Mouse (Mus musculus) embryonic facial prominence, embryonic 14.5 days (tissue): ENCODE data around the gene Zfp326. TPM values are rescaled to one million over a fixed set of nuclear protein-coding genes. Genes with fewer than 3 reads are reported as not detected.
"Not testable (repeated sequence)": the region's sequence is repeated elsewhere in the genome, so short reads cannot be mapped to it uniquely, and the experiment has no call there.

Experiments
- ATAC-seq: fragments of 200-750 bp; cut with Nextera tagmentation; 2 replicates; pipeline ENCODE4 v1.8.0; 2017; ENCODE audit warnings: low read depth, moderate number of reproducible peaks, moderate TSS enrichment
- DNase-seq: peaks from one replicate; pipeline ENCODE4 v3.0.0-alpha.2; 2015; ENCODE audit warnings: low spot score
- H3K27ac ChIP-seq: fragments of 300-500 bp; sonication (generic); replicated peaks from 2 replicates; pipeline ENCODE4 v1.5.1; 2014; ENCODE audit warnings: low read depth, mild to moderate bottlenecking, low read length, moderate library complexity
- H3K27me3 ChIP-seq: fragments of 300-500 bp; sonication (generic); replicated peaks from 2 replicates; pipeline ENCODE4 v1.6.1; 2014; ENCODE audit warnings: low read length; ENCODE audit not compliant: control insufficient read depth, insufficient read depth
- H3K36me3 ChIP-seq: fragments of 300-500 bp; sonication (generic); 2 replicates; pipeline ENCODE4 v1.6.1; 2014; ENCODE audit warnings: low read length, mixed read lengths; ENCODE audit not compliant: control insufficient read depth, insufficient read depth
- H3K4me1 ChIP-seq: fragments of 300-500 bp; sonication (generic); 2 replicates; pipeline ENCODE4 v1.6.1; 2014; ENCODE audit warnings: antibody characterized with exemption, low read length; ENCODE audit not compliant: control insufficient read depth, insufficient read depth
- H3K4me2 ChIP-seq: fragments of 300-500 bp; sonication (generic); 2 replicates; pipeline ENCODE4 v1.6.1; 2014; ENCODE audit warnings: low read depth, mild to moderate bottlenecking, low read length, moderate library complexity, mixed read lengths
- H3K4me3 ChIP-seq: fragments of 300-500 bp; sonication (generic); 2 replicates; pipeline ENCODE4 v1.5.1; 2014; ENCODE audit warnings: low read depth, mild to moderate bottlenecking, low read length
- H3K9ac ChIP-seq: fragments of 300-500 bp; sonication (generic); 2 replicates; pipeline ENCODE4 v1.6.1; 2014; ENCODE audit warnings: low read depth, mild to moderate bottlenecking, low read length, moderate library complexity, mixed read lengths
- H3K9me3 ChIP-seq: fragments of 300-500 bp; sonication (generic); 2 replicates; pipeline ENCODE4 v1.6.1; 2016; ENCODE audit warnings: low read length; ENCODE audit not compliant: control insufficient read depth
- WGBS: fragments of 180-500 bp; shearing (Covaris S2); extraction: QIAGEN DNeasy Blood & Tissue Kit; methylation state at CpG from one replicate; pipeline ENCODE4 v1.1.7; 2014; 5-methylcytosine and 5-hydroxymethylcytosine counted together
- polyA plus RNA-seq: library from polyadenylated mRNA; unstranded; fragments of >200 nt; fragmentation: Nextera tagmentation; extraction: Ambion mirVana; gene quantifications from 2 replicates; pipeline ENCODE4 v1.2.1, GENCODE M21; 2014

Zfp326 gene
- polyA plus RNA-seq, 1 experiment from 2014 or later = 32.6 TPM

- DNase-seq = no peak
- H3K27ac ChIP-seq = peak overlapping the region; percentile 49
These were observed 16.5 kb upstream of the Zfp326 start for GRCm38 (mm10) chr5:105859716-105860460.

GRCm38 (mm10) chr5:105860461-105860835, 15.9 kb upstream of the Zfp326 start:
- ATAC-seq (no peak), DNase-seq (no peak)
- Histone ChIP-seq H3K27me3 (no peaks in the 10 kb centered on the region), H3K9me3 (no peaks in the 10 kb centered on the region), H3K27ac (no peak overlapping the region), H3K4me2 (no peak overlapping the region), H3K36me3 (no peaks in the 10 kb centered on the region), H3K4me1 (peaks cover 11% of the 10 kb centered on the region), H3K4me3 (no peak overlapping the region), H3K9ac (no peak overlapping the region)
- 74% methylated on average over 10 of the region's 10 CpGs for WGBS

More at GRCm38 (mm10) chr5:105859716-105860460, 16.5 kb upstream of the Zfp326 start:
- no peak for ATAC-seq
- Histone ChIP-seq H3K36me3 (no peaks in the 10 kb centered on the region), H3K4me2 (no peak overlapping the region), H3K4me3 (no peak overlapping the region), H3K4me1 (peaks cover 11% of the 10 kb centered on the region), H3K27me3 (no peaks in the 10 kb centered on the region), H3K9me3 (no peaks in the 10 kb centered on the region), H3K9ac (no peak overlapping the region)
- WGBS = 25% methylated on average over 11 of the region's 11 CpGs

- 94% methylated on average over 5 of the region's 5 CpGs for WGBS
- Histone ChIP-seq H3K9me3 (no peaks in the 10 kb centered on the region), H3K27me3 (no peaks in the 10 kb centered on the region), H3K36me3 (no peaks in the 10 kb centered on the region), H3K4me1 (peaks cover 11% of the 10 kb centered on the region), H3K9ac (no peak overlapping the region), H3K4me3 (no peak overlapping the region), H3K27ac (no peak overlapping the region), H3K4me2 (no peak overlapping the region)
- no peak for ATAC-seq
- no peak for DNase-seq
These were observed 14.7 kb upstream of the Zfp326 start for GRCm38 (mm10) chr5:105861616-105862015.

- H3K9me3 ChIP-seq, DNase-seq, ATAC-seq, H3K4me1 ChIP-seq, H3K27ac ChIP-seq, H3K27me3 ChIP-seq, H3K9ac ChIP-seq, H3K4me3 ChIP-seq, H3K4me2 ChIP-seq, H3K36me3 ChIP-seq: not testable (repeated sequence)
- WGBS = 57% methylated on average over 5 of the region's 5 CpGs
These were observed 11.2 kb upstream of the Zfp326 start for GRCm38 (mm10) chr5:105865110-105865628.

GRCm38 (mm10) chr5:105867427-105867826, 8.9 kb upstream of the Zfp326 start:
- DNase-seq = no peak
- no peak for ATAC-seq
- Histone ChIP-seq H3K9me3 (no peaks in the 10 kb centered on the region), H3K36me3 (no peaks in the 10 kb centered on the region), H3K4me2 (no peak overlapping the region), H3K4me1 (no peaks in the 10 kb centered on the region), H3K27me3 (no peaks in the 10 kb centered on the region), H3K9ac (no peak overlapping the region), H3K4me3 (no peak overlapping the region), H3K27ac (no peak overlapping the region)
- 30% methylated on average over 4 of the region's 4 CpGs for WGBS

GRCm38 (mm10) chr5:105867841-105868447, 8.4 kb upstream of the Zfp326 start:
- Histone ChIP-seq H3K4me2 (no peak overlapping the region), H3K36me3 (no peaks in the 10 kb centered on the region), H3K27ac (no peak overlapping the region), H3K27me3 (no peaks in the 10 kb centered on the region), H3K4me3 (no peak overlapping the region), H3K4me1 (no peaks in the 10 kb centered on the region), H3K9me3 (no peaks in the 10 kb centered on the region), H3K9ac (no peak overlapping the region)
- 67% methylated on average over 16 of the region's 16 CpGs for WGBS
- DNase-seq (peak; percentile 71), ATAC-seq (peak; percentile 68)

GRCm38 (mm10) chr5:105868593-105868992, 7.8 kb upstream of the Zfp326 start:
- Histone ChIP-seq H3K4me3 (no peak overlapping the region), H3K9me3 (no peaks in the 10 kb centered on the region), H3K27me3 (no peaks in the 10 kb centered on the region), H3K36me3 (no peaks in the 10 kb centered on the region), H3K9ac (no peak overlapping the region), H3K4me2 (no peak overlapping the region), H3K27ac (no peak overlapping the region), H3K4me1 (no peaks in the 10 kb centered on the region)
- ATAC-seq (peak; percentile 60), DNase-seq (peak; percentile 84)
- WGBS = 28% methylated on average over 3 of the region's 3 CpGs

- no peak overlapping the region for H3K9ac ChIP-seq
- H3K9me3 ChIP-seq = no peaks in the 10 kb centered on the region
- WGBS = 86% methylated on average over 7 of the region's 7 CpGs
- no peak overlapping the region for H3K27ac ChIP-seq
- H3K4me1 ChIP-seq = no peaks in the 10 kb centered on the region
- H3K27me3 ChIP-seq = no peaks in the 10 kb centered on the region
- H3K36me3 ChIP-seq = no peaks in the 10 kb centered on the region
- DNase-seq (no peak), ATAC-seq (no peak)
- H3K4me3 ChIP-seq = no peak overlapping the region
- no peak overlapping the region for H3K4me2 ChIP-seq
These were observed 6.6 kb upstream of the Zfp326 start for GRCm38 (mm10) chr5:105869739-105870138.
